In genomic region chr9:69480344-69480743, GRCm38 (mm10) we compare ENCODE assay signal across 7 mouse cellular contexts. TPM values are rescaled to one million over a fixed set of nuclear protein-coding genes. Genes with fewer than 3 reads are reported as not detected.
A peak's percentile ranks its signal among the peaks of the same experiment; 100 is the strongest.
DNase-seq lines count a peak whose midpoint lies in the region; ATAC-seq lines count a peak whose summit lies in the region.

No protein-coding gene starts in this region.

- ATAC-seq in erythroblast, adult 5-6 weeks (replicated peaks; ENCODE audit: low FRiP score, poor library complexity, severe bottlenecking), result 0 out of 2 replicates have a peak, but pooled peaks have one; percentile 52
- ATAC-seq in hematopoietic stem cell, adult 5-6 weeks (replicated peaks in 1 of 2; ENCODE audit: insufficient read depth in 1 of 2, low FRiP score in 2 of 2, low TSS enrichment in 1 of 2, low read depth in 1 of 2, poor library complexity in 2 of 2, severe bottlenecking in 2 of 2), result peak; percentile 60 to 89; a peak in 3 of 4 replicates
- peak; percentile 93 for ATAC-seq in megakaryocyte, adult 5-6 weeks (ENCODE audit: poor library complexity, severe bottlenecking)

- peak; percentile 85 for DNase-seq in MN1 (ENCODE audit: low spot score)
- peak; percentile 90 for DNase-seq in brain, adult 2 months (ENCODE audit: low read depth, low spot score)
- peak; percentile 74 for DNase-seq in layer of hippocampus, adult 9-11 months
- DNase-seq in right cerebral cortex, postnatal 25 days, result peak; percentile 63

RNA-seq across cellular contexts. Expression of gene Anxa2, which starts 26.9 kb away (rescaled TPM):
- 112 and 115 TPM in 2 replicates for total RNA-seq in erythroblast, adult 5-6 weeks (2015; ENCODE audit: low replicate concordance)
- 51.4 and 73.2 TPM in 2 replicates for total RNA-seq in erythroblast, adult 5-6 weeks (2017; ENCODE audit: low replicate concordance)
- total RNA-seq in hematopoietic stem cell, adult 5-6 weeks (2017), result 47.5 and 80.7 TPM in 2 replicates
- total RNA-seq in megakaryocyte, adult 5-6 weeks (2015), result 1,047 and 1,062 TPM in 2 replicates
- 654 and 695 TPM in 2 replicates for total RNA-seq in megakaryocyte, adult 5-6 weeks (2017)

Comparison
In these comparisons a context has a peak if more than half of its experiments do, and no peak if none do; other contexts are left out.
1. Peak in every context shown above with its lines: DNase-seq and ATAC-seq.